17 mouse cellular contexts compared by ENCODE assay signal in the genomic region with DNA sequence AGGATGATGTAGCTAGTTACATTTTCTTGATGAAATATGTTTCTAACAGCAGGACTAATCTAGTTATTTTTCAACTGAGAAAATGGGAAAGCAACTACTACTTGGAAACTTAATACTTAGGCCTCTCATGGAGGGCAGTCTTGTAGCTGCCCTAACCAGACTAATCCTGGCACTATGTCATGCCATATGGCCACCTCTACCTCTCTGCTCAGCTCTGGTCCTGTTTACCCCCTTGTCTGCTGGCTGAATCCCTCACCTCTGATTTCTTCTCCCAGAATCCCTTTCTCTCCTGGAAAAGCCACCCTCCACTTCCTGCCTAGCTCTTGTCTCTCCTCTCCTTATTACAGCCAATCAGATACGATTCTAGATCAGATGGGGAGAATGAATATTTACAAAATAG. TPM values are rescaled to one million over a fixed set of nuclear protein-coding genes. Genes with fewer than 3 reads are reported as not detected.
DNase-seq lines count a peak whose midpoint lies in the region; ATAC-seq and TF ChIP-seq lines count a peak whose summit lies in the region.
"Had no signal": no experiment of that assay in that cellular context is flagged by ENCODE, and none has a peak within 500 bp of the region (broad histone marks: within the 10 kb centered on the region; RNA-seq: fewer than 3 reads in every experiment).

No protein-coding gene starts in this region.

- ATAC-seq in midbrain, embryonic 15.5 days (replicated peaks), result no peak
- ATAC-seq: liver, embryonic 12.5 days had no signal

- no peak for DNase-seq in layer of hippocampus, adult 2 months (ENCODE audit: low spot score in 2 of 2)
- no peak for DNase-seq in layer of hippocampus, postnatal 25 days (ENCODE audit: extremely low spot score in 1 of 2, low spot score in 1 of 2)
- peak; percentile 13 for DNase-seq in MEL (ENCODE audit: low read depth, low spot score)
- peak; percentile 39 to 73 for DNase-seq in cerebellum, adult 2 months
- DNase-seq in frontal cortex, postnatal 36 days (ENCODE audit: low spot score in 2 of 2), result no peak
- no peak for DNase-seq in heart, adult 8-10 months (ENCODE audit: low spot score)
- DNase-seq: adrenal gland, postnatal 25 days; lung, postnatal 4 days; right cerebral cortex, postnatal 25 days; thymus, postnatal 14 days had no signal

- H3K9ac ChIP-seq in MEL (ENCODE audit: control insufficient read depth, low read depth, low read length, poor library complexity, severe bottlenecking), result no peak overlapping the region
- H3K9ac ChIP-seq in midbrain, embryonic 15.5 days, result no peak overlapping the region

- H3K79me2 ChIP-seq in MEL (ENCODE audit: control insufficient read depth, insufficient read depth, low read length, poor library complexity), result peaks cover 1% of the 10 kb centered on the region; the same call in 1 of the 2 replicates

- TF ChIP-seq EP300 in MEL (IDR thresholded peaks at IDR 0.05; ENCODE audit: low read depth in 1 of 2, low read length in 2 of 2), result no peak

- TF ChIP-seq POLR2A in MEL (IDR thresholded peaks at IDR 0.05; ENCODE audit: control insufficient read depth in 1 of 2, insufficient read depth in 1 of 2, low read depth in 1 of 2, low read length in 2 of 2, poor library complexity in 1 of 2), result no peak
- TF ChIP-seq POLR2A in cerebellum, adult 2 months (IDR thresholded peaks at IDR 0.05; ENCODE audit: borderline replicate concordance, insufficient read depth, low read length), result no peak

- peak overlapping the region; percentile 87; the same call in 1 of the 2 replicates for H3K27ac ChIP-seq in layer of hippocampus, adult 2 months
- H3K27ac ChIP-seq in MEL (ENCODE audit: control insufficient read depth, low read depth, low read length), result no peak overlapping the region
- H3K27ac ChIP-seq in cerebellum, adult 2 months (ENCODE audit: insufficient read depth, low read length), result no peak overlapping the region
- no peak overlapping the region for H3K27ac ChIP-seq in midbrain, embryonic 15.5 days
- H3K27ac ChIP-seq: liver, embryonic 12.5 days had no signal

- 66% methylated on average over 1 of the region's 1 CpGs for WGBS in cerebellum, adult 2 months
- WGBS in midbrain, embryonic 15.5 days, result 100% methylated on average over 1 of the region's 1 CpGs

- H3K4me2 ChIP-seq in midbrain, embryonic 15.5 days, result peak overlapping the region; percentile 57; the same call in 1 of the 2 replicates

- H3K4me3 ChIP-seq in layer of hippocampus, adult 2 months, result no peak overlapping the region; the same call in 1 of the 2 replicates
- H3K4me3 ChIP-seq in MEL (ENCODE audit: control insufficient read depth in 1 of 2, insufficient read depth in 1 of 2, low read depth in 2 of 2, low read length in 2 of 2), result no peak overlapping the region
- no peak overlapping the region for H3K4me3 ChIP-seq in cerebellum, adult 2 months (replicated peaks; ENCODE audit: insufficient read depth, low read depth, low read length)
- H3K4me3 ChIP-seq in midbrain, embryonic 15.5 days, result peak overlapping the region; percentile 89; the same call in 1 of the 2 replicates

- no peaks in the 10 kb centered on the region for H3K27me3 ChIP-seq in MEL (ENCODE audit: control insufficient read depth in 1 of 2, insufficient read depth in 2 of 2, low read length in 2 of 2)
- no peaks in the 10 kb centered on the region for H3K27me3 ChIP-seq in cerebellum, adult 2 months (ENCODE audit: control insufficient read depth, insufficient read depth, low read length)
- no peaks in the 10 kb centered on the region for H3K27me3 ChIP-seq in midbrain, embryonic 15.5 days (replicated peaks)
- H3K27me3 ChIP-seq: intestine, embryonic 15.5 days had no signal

- peaks cover 0 to 4% of the 10 kb centered on the region in 2 experiments; a peak in 1 of 4 replicates for H3K36me3 ChIP-seq in MEL (ENCODE audit: control insufficient read depth in 1 of 2, insufficient read depth in 2 of 2, low read length in 2 of 2)
- H3K36me3 ChIP-seq in midbrain, embryonic 15.5 days (replicated peaks), result no peaks in the 10 kb centered on the region
- H3K36me3 ChIP-seq: intestine, embryonic 15.5 days; liver, embryonic 12.5 days had no signal

- TF ChIP-seq RAD21 in MEL (IDR thresholded peaks at IDR 0.05; ENCODE audit: low read depth, low read length), result no peak

- H3K9me3 ChIP-seq in MEL (replicated peaks; ENCODE audit: insufficient read depth, low read length), result no peaks in the 10 kb centered on the region
- H3K9me3 ChIP-seq in midbrain, embryonic 15.5 days, result no peaks in the 10 kb centered on the region
- H3K9me3 ChIP-seq: intestine, embryonic 15.5 days; liver, embryonic 12.5 days had no signal

- TF ChIP-seq CTCF in layer of hippocampus, adult 2 months (conservative IDR thresholded peaks at IDR 0.05), result no peak
- no peak for TF ChIP-seq CTCF in MEL (IDR thresholded peaks at IDR 0.05 in 2 of 3, conservative IDR thresholded peaks at IDR 0.05 in 1 of 3; ENCODE audit: control insufficient read depth in 1 of 3, insufficient read depth in 1 of 3, low read depth in 2 of 3, low read length in 3 of 3, poor library complexity in 1 of 3, severe bottlenecking in 1 of 3)
- TF ChIP-seq CTCF in cerebellum, adult 2 months (IDR thresholded peaks at IDR 0.05; ENCODE audit: borderline replicate concordance, insufficient read depth, low read depth, low read length), result no peak

- peaks cover 0 to 11% of the 10 kb centered on the region in 2 experiments; a peak in 2 of 4 replicates for H3K4me1 ChIP-seq in MEL (ENCODE audit: control insufficient read depth in 1 of 2, insufficient read depth in 2 of 2, low read length in 2 of 2)
- no peaks in the 10 kb centered on the region; the same call in 1 of the 2 replicates for H3K4me1 ChIP-seq in cerebellum, adult 2 months (ENCODE audit: control insufficient read depth, insufficient read depth, low read length)
- H3K4me1 ChIP-seq in midbrain, embryonic 15.5 days, result peaks cover 7% of the 10 kb centered on the region; the same call in 1 of the 2 replicates
- H3K4me1 ChIP-seq: intestine, embryonic 15.5 days had no signal

TF ChIP-seq in MEL, 35 proteins besides CTCF, POLR2A, EP300 and RAD21:
- TF ChIP-seq JUND (IDR thresholded peaks at IDR 0.05; ENCODE audit: low read depth, low read length) (no peak), ELF1 (IDR thresholded peaks at IDR 0.05; ENCODE audit: low read depth, low read length) (no peak), ETS1 (IDR thresholded peaks at IDR 0.05; ENCODE audit: low read depth, low read length) (no peak), KAT2A (conservative IDR thresholded peaks at IDR 0.05; ENCODE audit: low read depth, low read length) (no peak), GABPA (IDR thresholded peaks at IDR 0.05; ENCODE audit: low read depth, low read length) (no peak), MXI1 (IDR thresholded peaks at IDR 0.05; ENCODE audit: low read depth, low read length) (no peak), USF2 (IDR thresholded peaks at IDR 0.05; ENCODE audit: borderline replicate concordance in 1 of 2, insufficient read depth in 1 of 2, low read depth in 1 of 2, low read length in 2 of 2) (no peak), ZMIZ1 (IDR thresholded peaks at IDR 0.05; ENCODE audit: low read depth, low read length) (no peak), MYB (IDR thresholded peaks at IDR 0.05; ENCODE audit: low read depth, low read length) (no peak), TAL1 (IDR thresholded peaks at IDR 0.05; ENCODE audit: low read length) (no peak), SIN3A (IDR thresholded peaks at IDR 0.05; ENCODE audit: low read length) (no peak), ZNF384 (IDR thresholded peaks at IDR 0.05; ENCODE audit: low read depth, low read length) (no peak), MYC (IDR thresholded peaks at IDR 0.05; ENCODE audit: low read depth, low read length) (no peak), MAZ (IDR thresholded peaks at IDR 0.05; ENCODE audit: low read depth, low read length) (no peak), CHD1 (IDR thresholded peaks at IDR 0.05; ENCODE audit: low read depth, low read length) (no peak), POLR2AphosphoS5 (IDR thresholded peaks at IDR 0.05; ENCODE audit: borderline replicate concordance, low read depth, low read length) (no peak), MAX (IDR thresholded peaks at IDR 0.05; ENCODE audit: low read length) (no peak)

RNA-seq across cellular contexts. Expression of a gene that starts 1.4 kb away (rescaled TPM):
- 10 to 100 TPM; 19.8 to 24.4 TPM for total RNA-seq in layer of hippocampus, adult 2 months (2021)
- 10 to 100 TPM; 21.6 to 22.5 TPM for total RNA-seq in layer of hippocampus, postnatal 25 days (2021)
- 6.3 and 7.0 TPM in 2 replicates for total RNA-seq in MEL (2012; rRNA removed)
- polyA plus RNA-seq in MEL (2012; ENCODE audit: insufficient read depth in 1 of 2, insufficient read length in 2 of 2, low read depth in 1 of 2, low replicate concordance in 2 of 2, missing spikeins in 1 of 2), result 10 to 100 TPM in 1 of 2 experiments, not detected in 1; 24.9 TPM
- 42.8 and 48.4 TPM in 2 replicates for polyA plus RNA-seq in cerebellum, adult 2 months (2012; rRNA removed)
- polyA plus RNA-seq in midbrain, embryonic 15.5 days (2015; fragmentation: Nextera tagmentation; extraction: Ambion mirVana), result 25.0 and 26.8 TPM in 2 replicates
- 10 to 100 TPM; 23.7 to 29.5 (median 28.3) TPM for total RNA-seq in heart, adult 8-10 months (2022)

RNA-seq across cellular contexts. Expression of a gene that starts 39.3 kb away (rescaled TPM):
- not detected for total RNA-seq in layer of hippocampus, adult 2 months (2021)
- total RNA-seq in layer of hippocampus, postnatal 25 days (2021), result not detected
- total RNA-seq in MEL (2012; rRNA removed), result not detected in 2 replicates
- not detected for polyA plus RNA-seq in MEL (2012; ENCODE audit: insufficient read depth in 1 of 2, insufficient read length in 2 of 2, low read depth in 1 of 2, low replicate concordance in 2 of 2, missing spikeins in 1 of 2)
- polyA plus RNA-seq in cerebellum, adult 2 months (2012; rRNA removed), result not detected in 2 replicates
- polyA plus RNA-seq in midbrain, embryonic 15.5 days (2015; fragmentation: Nextera tagmentation; extraction: Ambion mirVana), result 0.18 and 0.19 TPM in 2 replicates
- total RNA-seq in heart, adult 8-10 months (2022), result not detected
- total RNA-seq: adrenal gland, postnatal 25 days; gastrocnemius, adult 18-20 months; left cerebral cortex, postnatal 10 days had no signal
- polyA plus RNA-seq: cortical plate, adult 2 months; intestine, embryonic 15.5 days; large intestine, adult 2 months; liver, embryonic 12.5 days had no signal

Comparison
In these comparisons a context has a peak if more than half of its experiments do, and no peak if none do; other contexts are left out.
1. DNase-seq: peak in MEL (single experiment) and cerebellum, adult 2 months (2 of 2); none in layer of hippocampus, adult 2 months (0 of 2), layer of hippocampus, postnatal 25 days (0 of 2), frontal cortex, postnatal 36 days (0 of 2) and heart, adult 8-10 months (single experiment).